Mouse (Mus musculus) neural tube, embryonic 15.5 days (tissue): ENCODE data around the gene Map3k14. TPM values are rescaled to one million over a fixed set of nuclear protein-coding genes. Genes with fewer than 3 reads are reported as not detected.
A peak's percentile ranks its signal among the peaks of the same experiment; 100 is the strongest.

Experiments used
- ATAC-seq: fragments of 200-750 bp; cut with Nextera tagmentation; 2 replicates; pipeline ENCODE4 v1.8.0; 2017; ENCODE audit warnings: mild to moderate bottlenecking, moderate TSS enrichment, moderate library complexity; ENCODE audit not compliant: low FRiP score
- H3K27ac ChIP-seq: fragments of 300-500 bp; sonication (generic); replicated peaks from 2 replicates; pipeline ENCODE4 v1.5.1; 2015; ENCODE audit warnings: mild to moderate bottlenecking, inconsistent platforms
- H3K27me3 ChIP-seq: fragments of 300-500 bp; sonication (generic); replicated peaks from 2 replicates; pipeline ENCODE4 v1.6.1; 2015; ENCODE audit warnings: inconsistent platforms
- H3K36me3 ChIP-seq: fragments of 300-500 bp; sonication (generic); 2 replicates; pipeline ENCODE4 v1.6.1; 2015; ENCODE audit warnings: inconsistent platforms
- H3K4me1 ChIP-seq: fragments of 300-500 bp; sonication (generic); 2 replicates; pipeline ENCODE4 v1.6.1; 2015; ENCODE audit warnings: inconsistent platforms
- H3K4me2 ChIP-seq: fragments of 300-500 bp; sonication (generic); 2 replicates; pipeline ENCODE4 v1.6.1; 2015; ENCODE audit warnings: inconsistent platforms, mild to moderate bottlenecking, moderate library complexity
- H3K4me3 ChIP-seq: fragments of 300-500 bp; sonication (generic); replicated peaks from 2 replicates; pipeline ENCODE4 v1.5.1; 2015; ENCODE audit warnings: mild to moderate bottlenecking, inconsistent platforms
- H3K9ac ChIP-seq: fragments of 300-500 bp; sonication (generic); replicated peaks from 2 replicates; pipeline ENCODE4 v1.6.1; 2015; ENCODE audit warnings: mild to moderate bottlenecking, inconsistent platforms
- H3K9me3 ChIP-seq: fragments of 300-500 bp; sonication (generic); replicated peaks from 2 replicates; pipeline ENCODE4 v1.6.1; 2016; ENCODE audit warnings: inconsistent platforms
- WGBS: fragments of 180-500 bp; shearing (Covaris S2); methylation state at CpG from one replicate; pipeline ENCODE4 v1.1.7; 2015; ENCODE audit warnings: mixed read lengths; 5-methylcytosine and 5-hydroxymethylcytosine counted together
- polyA plus RNA-seq: library from polyadenylated mRNA; unstranded; fragments of >200 nt; fragmentation: Nextera tagmentation; extraction: Ambion mirVana; gene quantifications from 2 replicates; pipeline ENCODE4 v1.2.1, GENCODE M21; 2015

Map3k14 gene
- polyA plus RNA-seq, 1 experiment from 2014 or later: 3.8 TPM

DNA sequence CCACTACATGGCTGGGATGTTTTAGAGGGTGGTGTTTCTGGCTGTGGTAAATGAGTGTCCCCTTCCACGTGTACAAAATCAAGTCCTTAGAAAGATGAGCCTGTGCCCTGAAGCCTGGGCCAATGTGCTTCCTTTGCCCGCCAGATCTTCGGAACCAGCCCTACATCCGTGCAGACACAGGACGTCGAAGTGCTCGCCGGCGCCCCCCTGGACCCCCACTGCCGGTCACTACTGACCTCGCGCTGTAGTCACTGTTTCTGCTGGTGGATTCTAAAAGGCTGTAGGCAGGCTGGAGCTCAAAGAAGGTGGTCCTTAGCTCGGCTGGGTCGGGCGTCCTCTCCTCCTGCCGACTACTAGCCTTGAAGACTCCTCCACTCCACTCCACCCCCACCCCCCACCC is 68.9 kb downstream of the Map3k14 start:
- Histone ChIP-seq H3K4me1 (peaks cover 29% of the 10 kb centered on the region), H3K27ac (no peak overlapping the region), H3K36me3 (peaks cover 19% of the 10 kb centered on the region; the same call in 1 of the 2 replicates), H3K9ac (no peak overlapping the region), H3K27me3 (peaks cover 76% of the 10 kb centered on the region), H3K4me2 (peak overlapping the region; percentile 94), H3K4me3 (peak overlapping the region; percentile 54), H3K9me3 (no peaks in the 10 kb centered on the region)
- ATAC-seq: no peak
- 9% methylated on average over 16 of the region's 16 CpGs for WGBS

DNA sequence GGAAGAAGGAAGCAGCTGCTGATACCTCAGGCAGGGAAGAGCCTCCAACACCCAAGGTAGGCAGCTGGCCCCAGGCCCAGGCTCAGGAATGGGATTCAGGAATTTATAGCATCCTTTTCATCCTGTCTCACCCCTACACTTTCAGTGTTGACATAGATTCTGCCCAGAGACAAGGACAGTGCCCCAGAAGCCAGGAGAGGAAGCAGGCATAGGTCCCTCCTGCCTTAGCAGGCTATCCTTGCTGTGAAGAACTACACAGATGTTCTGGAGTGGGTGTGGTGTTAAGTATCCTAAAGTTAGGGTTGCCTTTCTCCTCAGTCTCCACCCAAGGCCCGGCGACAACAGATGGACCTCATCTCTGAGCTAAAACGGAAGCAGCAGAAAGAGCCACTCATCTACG is 69.9 kb downstream of the Map3k14 start:
- H3K4me1 ChIP-seq: peaks cover 39% of the 10 kb centered on the region
- H3K4me2 ChIP-seq: no peak overlapping the region
- no peak for ATAC-seq
- H3K36me3 ChIP-seq: peaks cover 19% of the 10 kb centered on the region; the same call in 1 of the 2 replicates
- H3K9ac ChIP-seq: no peak overlapping the region
- 84% methylated on average over 4 of the region's 4 CpGs for WGBS
- no peaks in the 10 kb centered on the region for H3K9me3 ChIP-seq
- no peak overlapping the region for H3K4me3 ChIP-seq
- H3K27ac ChIP-seq: no peak overlapping the region
- peaks cover 85% of the 10 kb centered on the region for H3K27me3 ChIP-seq

DNA sequence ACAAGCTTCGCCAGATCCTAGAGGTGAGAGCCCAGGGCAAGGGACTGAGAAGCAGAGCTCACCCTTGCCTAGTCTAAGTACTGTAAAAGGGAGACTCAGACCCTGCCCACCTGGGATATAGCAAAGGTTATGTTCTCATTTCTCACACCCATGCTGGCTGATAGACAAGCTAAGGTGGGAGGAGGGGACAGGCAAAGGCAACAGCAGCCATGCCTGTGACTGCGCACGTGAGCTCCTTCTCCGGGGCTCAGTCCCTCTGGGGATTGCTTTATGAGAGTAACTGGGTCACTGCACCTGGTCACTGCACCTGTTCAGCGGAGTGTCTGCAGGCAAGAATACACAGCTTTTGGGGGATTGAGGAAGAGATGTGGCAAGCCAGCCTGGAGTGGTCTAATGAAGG is 71.6 kb downstream of the Map3k14 start:
- no peak overlapping the region for H3K4me2 ChIP-seq
- no peak for ATAC-seq
- peaks cover 96% of the 10 kb centered on the region for H3K27me3 ChIP-seq

DNA sequence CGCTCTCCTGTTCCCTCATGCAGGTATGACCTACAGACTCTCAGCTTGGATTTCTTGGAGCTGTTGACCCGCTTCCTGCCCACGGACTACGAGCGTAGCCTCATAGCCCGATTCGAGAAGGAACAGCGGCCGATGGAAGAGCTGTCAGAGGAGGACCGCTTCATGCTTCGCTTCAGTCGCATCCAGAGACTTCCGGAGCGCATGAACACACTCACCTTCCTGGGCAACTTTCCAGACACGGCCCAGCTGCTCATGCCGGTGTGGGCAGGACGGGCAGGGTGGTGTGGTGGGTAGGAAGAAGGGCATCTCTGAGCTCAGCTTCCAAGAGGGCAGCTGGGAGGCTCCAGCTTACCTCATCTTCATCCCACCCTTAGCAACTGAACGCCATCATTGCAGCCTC is 72.0 kb downstream of the Map3k14 start:
- Histone ChIP-seq H3K4me1 (peaks cover 36% of the 10 kb centered on the region), H3K4me2 (no peak overlapping the region), H3K9me3 (no peaks in the 10 kb centered on the region), H3K36me3 (peaks cover 20% of the 10 kb centered on the region), H3K9ac (no peak overlapping the region), H3K27me3 (peaks cover 96% of the 10 kb centered on the region), H3K27ac (no peak overlapping the region), H3K4me3 (no peak overlapping the region)
- WGBS: 92% methylated on average over 18 of the region's 18 CpGs
- no peak for ATAC-seq

More for the DNA sequence above, 71.6 kb downstream of the Map3k14 start:
- Histone ChIP-seq H3K27ac (no peak overlapping the region), H3K9me3 (no peaks in the 10 kb centered on the region), H3K36me3 (peaks cover 19% of the 10 kb centered on the region; the same call in 1 of the 2 replicates), H3K4me3 (no peak overlapping the region), H3K4me1 (peaks cover 36% of the 10 kb centered on the region), H3K9ac (no peak overlapping the region)
- WGBS: 77% methylated on average over 5 of the region's 5 CpGs

DNA sequence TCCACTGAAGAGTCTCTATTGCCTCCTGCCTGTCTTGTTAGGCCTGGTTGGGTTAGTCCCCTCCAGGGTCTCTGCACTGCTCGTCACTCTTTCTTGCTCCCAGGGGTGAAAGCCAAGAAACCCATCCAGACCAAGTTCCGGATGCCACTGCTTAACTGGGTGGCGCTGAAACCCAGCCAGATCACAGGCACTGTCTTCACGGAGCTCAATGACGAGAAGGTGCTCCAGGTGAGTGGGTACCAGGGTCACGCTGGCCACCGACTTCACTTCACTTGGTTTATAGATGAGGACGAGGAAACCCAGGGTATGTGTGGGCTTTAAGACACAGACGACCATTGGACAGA is 73.5 kb downstream of the Map3k14 start:
- Histone ChIP-seq H3K36me3 (peaks cover 28% of the 10 kb centered on the region), H3K27me3 (peaks cover 97% of the 10 kb centered on the region), H3K9ac (no peak overlapping the region), H3K4me3 (no peak overlapping the region), H3K27ac (no peak overlapping the region), H3K9me3 (no peaks in the 10 kb centered on the region), H3K4me2 (no peak overlapping the region), H3K4me1 (peaks cover 23% of the 10 kb centered on the region)
- 32% methylated on average over 9 of the region's 9 CpGs for WGBS
- no peak for ATAC-seq

DNA sequence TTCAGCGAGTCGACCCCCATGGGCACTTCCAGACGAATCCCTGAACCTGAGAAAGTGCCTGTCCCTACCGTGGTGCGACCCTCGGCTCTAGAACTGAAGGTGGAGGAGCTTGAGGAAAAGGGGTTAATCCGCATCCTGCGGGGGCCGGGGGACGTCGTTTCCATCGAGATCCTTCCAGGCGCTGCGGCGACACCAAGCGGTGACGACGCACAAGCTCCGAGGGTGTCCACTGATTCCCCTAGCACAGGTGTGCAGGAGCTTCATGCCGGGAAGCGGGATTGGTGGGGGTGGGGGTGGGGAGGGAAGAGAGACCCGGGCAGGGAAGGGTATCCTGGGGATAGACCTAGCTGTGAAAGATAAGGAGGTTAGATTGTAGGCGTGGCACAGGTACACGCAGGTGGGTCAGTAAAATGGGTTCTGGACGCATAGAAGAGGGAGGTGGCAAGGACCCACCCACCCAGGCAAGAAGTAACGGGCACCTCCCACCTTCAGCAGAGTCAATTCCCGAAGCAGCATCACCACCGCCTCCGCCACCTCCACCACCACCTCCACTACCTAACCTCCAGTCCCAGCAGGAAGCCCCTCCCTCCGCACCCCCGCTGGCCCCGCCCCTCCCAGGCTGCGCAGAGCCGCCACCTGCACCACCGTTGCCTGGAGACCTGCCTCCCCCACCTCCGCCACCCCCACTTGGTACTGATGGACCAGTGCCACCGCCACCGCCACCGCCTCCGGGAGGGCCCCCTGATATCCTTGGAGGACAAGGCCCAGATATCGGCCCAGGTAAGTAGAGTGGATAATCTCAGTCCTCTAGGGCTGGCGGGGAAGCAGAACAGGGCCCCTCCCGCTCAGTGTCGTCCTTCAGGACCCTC is 74.1 kb downstream of the Map3k14 start:
- Histone ChIP-seq H3K9ac (peak overlapping the region; percentile 38; the same call in 1 of the 2 replicates), H3K9me3 (no peaks in the 10 kb centered on the region), H3K36me3 (peaks cover 28% of the 10 kb centered on the region), H3K4me1 (peaks cover 17% of the 10 kb centered on the region), H3K27ac (no peak overlapping the region), H3K4me3 (peak overlapping the region; percentile 33), H3K4me2 (peak overlapping the region; percentile 61), H3K27me3 (peaks cover 92% of the 10 kb centered on the region)
- peak; percentile 70 for ATAC-seq
- WGBS: 7% methylated on average over 44 of the region's 44 CpGs

DNA sequence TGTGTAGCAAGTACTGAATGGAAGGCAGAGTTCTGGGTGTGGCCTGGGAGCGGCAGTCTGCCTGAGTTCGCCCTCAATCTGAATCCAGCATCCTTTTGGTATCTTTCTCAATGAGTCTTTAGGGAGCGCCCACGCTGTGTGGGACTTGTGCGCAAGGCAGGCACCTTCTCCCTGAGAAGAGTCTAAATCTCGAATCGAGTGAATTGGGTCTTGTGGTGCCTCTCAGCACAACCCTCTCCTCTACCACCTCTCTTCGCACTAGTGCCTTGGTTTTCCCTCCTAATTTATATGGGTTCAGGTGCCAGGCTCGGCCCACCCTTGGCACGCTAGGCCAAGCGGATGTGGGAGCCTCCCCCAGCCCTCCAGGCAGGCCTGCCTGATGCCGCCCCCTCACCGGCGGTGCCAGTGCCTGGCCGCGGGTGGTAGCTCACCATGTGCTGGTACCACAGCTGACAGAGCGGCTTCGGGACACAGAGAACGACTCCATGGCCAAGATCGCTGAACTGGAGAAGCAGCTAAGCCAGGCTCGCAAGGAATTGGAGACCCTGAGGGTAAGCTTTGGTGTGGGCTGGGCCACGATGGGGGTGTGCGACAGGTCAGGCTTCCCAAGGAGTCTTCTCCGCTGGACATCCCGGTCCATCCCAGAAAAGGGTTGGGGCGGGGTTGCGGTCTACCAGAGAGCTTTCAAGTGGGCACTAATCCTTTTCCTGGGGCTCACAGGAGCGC is 74.9 kb downstream of the Map3k14 start:
- Histone ChIP-seq H3K27ac (no peak overlapping the region), H3K9ac (peak overlapping the region; percentile 38; the same call in 1 of the 2 replicates), H3K4me3 (peak overlapping the region; percentile 33), H3K36me3 (peaks cover 28% of the 10 kb centered on the region), H3K27me3 (peaks cover 85% of the 10 kb centered on the region), H3K9me3 (no peaks in the 10 kb centered on the region), H3K4me2 (peak overlapping the region; percentile 61), H3K4me1 (peaks cover 16% of the 10 kb centered on the region)
- WGBS: 17% methylated on average over 28 of the region's 28 CpGs
- no peak for ATAC-seq

DNA sequence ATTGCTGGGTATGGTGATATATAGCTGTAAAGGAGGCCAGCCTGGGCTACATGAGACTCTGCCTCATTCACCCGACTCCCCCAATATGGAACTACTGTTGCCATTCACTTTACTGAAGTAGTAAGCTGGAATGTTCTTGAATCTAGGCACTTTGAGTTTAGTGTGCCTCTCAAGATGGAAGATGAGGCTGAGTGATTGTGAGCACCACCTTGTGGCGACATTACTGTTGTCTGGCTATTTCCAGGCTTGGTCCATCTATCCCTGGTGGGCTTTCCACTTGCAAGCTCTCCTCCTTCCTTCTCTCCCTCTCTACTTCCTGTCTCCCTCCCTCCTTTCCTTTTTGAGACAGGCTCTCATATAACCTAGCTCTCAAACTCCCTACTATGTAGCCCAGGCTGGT is 82.4 kb downstream of the Map3k14 start:
- H3K9me3 ChIP-seq: no peaks in the 10 kb centered on the region
- H3K36me3 ChIP-seq: peaks cover 14% of the 10 kb centered on the region
- peaks cover 13% of the 10 kb centered on the region for H3K27me3 ChIP-seq
- no peak overlapping the region for H3K4me2 ChIP-seq
- no peak overlapping the region for H3K27ac ChIP-seq
- no peak for ATAC-seq
- H3K4me3 ChIP-seq: no peak overlapping the region
- no peak overlapping the region for H3K9ac ChIP-seq
- no peaks in the 10 kb centered on the region for H3K4me1 ChIP-seq
- 39% methylated on average over 2 of the region's 2 CpGs for WGBS

DNA sequence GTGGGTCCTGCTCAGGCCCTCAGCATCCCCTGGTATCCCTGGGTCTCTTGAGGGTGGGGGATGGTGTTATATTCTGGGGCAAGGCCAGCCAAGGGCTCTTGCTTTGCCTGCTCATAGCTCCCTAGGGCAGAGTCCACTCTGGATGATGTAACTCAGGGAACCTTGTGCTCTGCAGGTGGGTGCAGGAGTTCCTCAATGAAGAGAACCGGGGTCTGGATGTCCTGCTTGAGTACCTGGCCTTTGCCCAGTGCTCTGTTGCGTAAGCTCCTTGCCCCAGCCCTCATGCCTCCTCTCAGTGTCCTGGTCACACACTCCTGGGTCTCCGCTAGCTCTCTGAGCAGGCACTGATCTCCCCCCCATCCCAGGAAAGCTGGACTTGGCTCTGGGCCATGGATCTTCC is 85.4 kb downstream of the Map3k14 start:
- no peak overlapping the region for H3K4me3 ChIP-seq
- H3K27me3 ChIP-seq: peaks cover 3% of the 10 kb centered on the region; the same call in 1 of the 2 replicates
- H3K27ac ChIP-seq: no peak overlapping the region
- H3K36me3 ChIP-seq: peaks cover 7% of the 10 kb centered on the region; the same call in 1 of the 2 replicates
- no peak overlapping the region for H3K4me2 ChIP-seq
- ATAC-seq: no peak
- WGBS: 83% methylated on average over 3 of the region's 3 CpGs
- no peaks in the 10 kb centered on the region for H3K9me3 ChIP-seq
- H3K4me1 ChIP-seq: no peaks in the 10 kb centered on the region
- no peak overlapping the region for H3K9ac ChIP-seq

DNA sequence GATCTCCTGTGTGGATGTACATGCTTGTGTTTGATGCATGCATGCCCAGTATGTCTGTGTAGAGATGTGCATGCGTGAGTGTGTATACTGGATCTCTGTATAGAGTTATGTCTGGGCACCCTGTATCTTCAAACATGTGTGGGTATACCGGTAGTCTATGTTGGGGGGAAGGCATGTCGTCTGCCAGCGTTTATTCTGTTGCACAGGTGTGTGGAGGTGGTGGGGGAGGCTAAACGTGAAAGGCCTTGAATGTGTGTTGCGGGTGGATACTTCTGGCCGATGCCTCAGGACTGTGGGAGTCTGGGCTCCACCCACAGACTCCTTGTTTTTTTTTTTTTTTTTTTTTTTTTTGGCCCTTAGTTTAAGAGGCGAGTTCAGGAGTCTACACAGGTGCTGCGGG is 85.9 kb downstream of the Map3k14 start:
- WGBS: 82% methylated on average over 9 of the region's 9 CpGs
- ATAC-seq: no peak
- Histone ChIP-seq H3K27me3 (peaks cover 3% of the 10 kb centered on the region; the same call in 1 of the 2 replicates), H3K9me3 (no peaks in the 10 kb centered on the region), H3K9ac (no peak overlapping the region), H3K4me2 (no peak overlapping the region), H3K4me3 (no peak overlapping the region), H3K36me3 (peaks cover 5% of the 10 kb centered on the region; the same call in 1 of the 2 replicates), H3K4me1 (no peaks in the 10 kb centered on the region), H3K27ac (no peak overlapping the region)

DNA sequence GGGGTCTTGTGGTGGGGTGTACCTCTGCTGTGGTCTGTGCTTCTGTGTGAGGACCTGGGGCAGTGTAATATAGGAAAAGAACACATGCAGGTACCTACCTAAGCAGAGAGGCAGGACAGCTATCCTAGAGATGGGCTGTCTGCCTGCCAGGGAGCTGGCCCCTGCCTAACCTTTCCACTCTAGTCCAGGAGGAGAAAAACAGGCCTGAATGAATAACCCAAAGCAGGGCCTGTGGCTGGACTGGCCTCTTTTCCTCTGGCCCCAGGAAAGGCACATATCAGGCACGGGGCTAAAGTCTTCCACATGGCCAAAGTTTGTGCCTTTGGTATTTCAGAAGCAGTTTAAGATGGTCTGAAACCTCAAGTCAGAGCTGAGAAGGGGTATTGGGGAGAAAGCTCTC is 86.8 kb downstream of the Map3k14 start:
- H3K4me3 ChIP-seq: no peak overlapping the region
- no peak overlapping the region for H3K27ac ChIP-seq
- no peaks in the 10 kb centered on the region for H3K4me1 ChIP-seq
- no peak overlapping the region for H3K4me2 ChIP-seq
- H3K9ac ChIP-seq: no peak overlapping the region
- WGBS: 84% methylated on average over 1 of the region's 1 CpGs
- no peaks in the 10 kb centered on the region; the same call in 1 of the 2 replicates for H3K36me3 ChIP-seq
- ATAC-seq: no peak
- no peaks in the 10 kb centered on the region for H3K9me3 ChIP-seq
- H3K27me3 ChIP-seq: no peaks in the 10 kb centered on the region; the same call in 1 of the 2 replicates
